Mouse (Mus musculus) stomach, postnatal 0 days (tissue): ENCODE measurements around the gene Gm17571.

Experiments used
- CTCF ChIP-seq: IDR thresholded peaks from 2 replicates; pipeline ENCODE4 v1.5.1; 2016; ENCODE audit warnings: antibody characterized with exemption, low read depth, mild to moderate bottlenecking, moderate library complexity
- EP300 ChIP-seq: optimal IDR thresholded peaks from 2 replicates; pipeline ENCODE3; 2016; ENCODE audit warnings: antibody characterized with exemption

DNA sequence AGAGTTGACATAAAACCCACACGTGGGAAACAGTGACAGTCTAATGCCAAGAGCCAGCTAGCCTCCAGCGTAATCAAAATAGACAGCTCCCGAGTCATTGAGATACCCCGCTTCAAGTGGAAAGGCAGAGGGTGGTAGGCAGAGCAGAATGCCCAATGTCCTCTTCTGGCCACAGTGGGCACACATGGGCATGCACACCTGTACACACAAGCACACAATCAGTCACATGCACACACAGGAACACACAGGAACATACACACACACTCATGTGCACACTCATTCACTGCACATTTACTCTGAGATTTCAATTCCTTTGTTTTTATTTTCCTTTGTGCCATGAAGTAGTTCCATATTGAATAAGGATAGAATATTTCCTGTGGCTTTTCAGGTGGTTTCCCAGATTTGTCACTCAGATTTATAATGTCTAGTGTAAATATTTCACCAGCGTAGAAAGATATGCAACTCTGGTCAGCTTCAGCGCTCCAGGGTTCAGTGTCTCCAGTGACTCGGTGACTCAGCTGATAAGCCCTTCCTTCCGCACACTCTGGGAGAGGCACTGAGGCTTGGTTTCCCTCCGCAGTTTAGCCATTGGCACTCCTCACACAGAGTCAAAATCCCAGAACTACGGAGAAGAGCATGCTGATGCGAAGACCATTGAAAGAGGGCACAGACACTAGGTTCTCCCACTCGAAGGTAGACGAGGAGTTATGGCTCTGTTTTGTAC is 4.4 kb downstream of the Gm17571 start:
- no peak for TF ChIP-seq CTCF
- TF ChIP-seq EP300: no peak
